Mouse (Mus musculus) left cerebral cortex, adult 9 months (tissue): ENCODE results near the gene Ceacam1.
"Not testable (repeated sequence)": the region's sequence is repeated elsewhere in the genome, so short reads cannot be mapped to it uniquely, and the experiment has no call there.

Experiments used
- DNase-seq, 2 experiments: peaks; one replicate each; pipeline ENCODE4 v3.0.0; 2022; ENCODE audit warnings: low spot score in 2 of 2

Ceacam1 gene

GRCm38 (mm10) chr7:25477091-25477751 lies at the start of gene Ceacam1:
Gene Ceacam1 (minus strand): TSS chr7:25477603.
- DNase-seq = not testable (repeated sequence)

DNA sequence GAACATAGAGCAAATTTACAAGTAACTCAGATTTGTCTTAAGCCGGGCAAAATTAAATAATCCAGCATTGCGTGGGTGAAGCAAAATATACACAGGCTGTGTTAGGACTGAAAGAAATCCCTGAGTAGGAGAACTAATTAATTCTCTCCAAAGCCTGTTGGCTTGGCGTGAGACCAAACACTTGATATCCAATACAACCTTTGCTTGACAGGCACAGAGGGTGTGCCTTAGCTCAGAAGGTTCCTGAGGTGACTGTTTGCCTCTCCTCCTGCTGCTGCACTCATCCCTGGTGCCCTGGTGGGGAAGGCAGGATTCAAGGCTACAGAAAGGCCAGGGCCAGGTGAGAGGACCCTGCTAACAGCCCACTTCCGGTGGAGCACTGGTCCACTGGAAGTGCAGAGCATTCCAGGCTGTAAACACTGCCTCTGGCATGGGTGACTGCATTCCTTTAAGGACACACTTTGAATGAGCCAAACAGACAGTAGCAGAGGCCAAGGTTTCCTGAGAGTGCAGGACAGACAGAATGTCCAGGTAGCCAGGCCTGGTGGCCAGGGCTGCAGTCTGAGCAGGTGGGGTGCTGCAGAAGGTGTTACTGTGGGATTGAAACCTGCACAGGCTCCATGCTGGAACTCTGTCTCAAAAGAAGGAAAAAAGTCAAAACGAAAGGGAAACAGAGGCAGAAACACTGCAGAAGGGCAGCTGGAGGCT lies 38.8 kb upstream of the Ceacam1 start:
- not testable (repeated sequence) for DNase-seq

- not testable (repeated sequence) for DNase-seq
Observed at GRCm38 (mm10) chr7:25515667-25516066, 38.3 kb upstream of the Ceacam1 start.

GRCm38 (mm10) chr7:25509925-25510324 lies 32.5 kb upstream of the Ceacam1 start:
- DNase-seq = no peak

- no peak for DNase-seq
Observed at GRCm38 (mm10) chr7:25494649-25495048, 17.2 kb upstream of the Ceacam1 start.

DNA sequence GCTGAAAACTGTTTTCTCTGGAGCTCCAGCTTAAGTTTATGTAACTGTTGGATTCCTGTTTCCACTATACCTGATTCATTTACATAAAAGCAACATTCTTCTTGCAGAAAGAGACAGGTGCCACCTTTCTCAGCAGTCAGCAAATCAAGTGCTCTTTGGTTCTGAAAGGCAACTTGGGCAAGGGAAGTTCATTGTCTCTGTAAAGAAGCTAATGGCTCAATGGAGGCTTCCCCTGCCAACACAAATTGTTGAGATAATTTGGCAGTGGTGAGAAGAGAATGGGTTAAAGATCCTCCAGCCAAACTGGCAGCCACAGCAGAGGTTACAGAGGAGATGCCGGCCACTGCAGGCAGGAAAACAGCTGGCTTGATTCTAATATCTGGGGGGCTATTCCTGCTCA lies 13.3 kb upstream of the Ceacam1 start:
- DNase-seq = not testable (repeated sequence)

GRCm38 (mm10) chr7:25489382-25489781 lies 12.0 kb upstream of the Ceacam1 start:
- not testable (repeated sequence) for DNase-seq

DNA sequence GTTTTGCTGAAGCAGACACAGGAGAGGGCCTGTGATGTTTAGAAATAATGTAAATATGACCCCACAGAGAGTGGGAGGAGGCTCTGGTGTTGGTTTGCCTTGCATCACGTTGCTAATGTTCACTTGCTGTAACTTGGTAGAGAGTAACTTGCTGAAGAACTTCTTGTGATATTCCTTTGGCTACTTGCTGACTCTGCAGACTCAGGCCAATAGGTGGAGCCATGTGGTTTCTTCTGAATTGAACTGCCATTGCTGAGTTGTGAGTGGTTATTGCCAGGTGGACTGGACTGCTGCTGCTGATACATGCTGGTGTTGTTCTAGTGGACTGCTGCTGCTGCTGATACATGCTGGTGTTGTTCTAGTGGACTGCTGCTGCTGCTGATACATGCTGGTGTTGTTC lies 8.8 kb upstream of the Ceacam1 start:
- DNase-seq = peak in 1 of 2 experiments; percentile 36

GRCm38 (mm10) chr7:25485061-25485460 lies 7.7 kb upstream of the Ceacam1 start:
- DNase-seq = no peak

- no peak for DNase-seq
Observed at GRCm38 (mm10) chr7:25483133-25483735, 5.8 kb upstream of the Ceacam1 start.

GRCm38 (mm10) chr7:25480791-25481190 lies 3.4 kb upstream of the Ceacam1 start:
- not testable (repeated sequence) for DNase-seq

- DNase-seq = peak in 1 of 2 experiments; percentile 59
Observed at GRCm38 (mm10) chr7:25479440-25479839, 2.0 kb upstream of the Ceacam1 start.

DNA sequence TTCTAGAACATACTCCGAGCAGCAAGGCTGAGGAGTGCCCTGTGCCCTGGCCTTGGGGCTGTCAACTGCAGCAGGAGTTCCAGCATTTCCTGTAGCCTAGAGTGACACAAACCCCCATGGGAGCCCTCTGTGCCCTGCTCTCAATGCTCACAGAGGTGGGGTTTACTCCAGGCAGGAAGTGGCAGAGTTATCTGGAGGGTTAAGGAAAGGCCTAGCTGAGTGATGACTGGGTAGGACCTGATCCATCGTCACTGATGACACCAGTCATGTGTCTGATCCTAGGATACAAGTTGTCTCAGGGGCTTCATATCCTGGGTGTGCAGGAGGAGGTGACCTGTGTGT lies 320 bp upstream of the Ceacam1 start:
- DNase-seq = not testable (repeated sequence)

DNA sequence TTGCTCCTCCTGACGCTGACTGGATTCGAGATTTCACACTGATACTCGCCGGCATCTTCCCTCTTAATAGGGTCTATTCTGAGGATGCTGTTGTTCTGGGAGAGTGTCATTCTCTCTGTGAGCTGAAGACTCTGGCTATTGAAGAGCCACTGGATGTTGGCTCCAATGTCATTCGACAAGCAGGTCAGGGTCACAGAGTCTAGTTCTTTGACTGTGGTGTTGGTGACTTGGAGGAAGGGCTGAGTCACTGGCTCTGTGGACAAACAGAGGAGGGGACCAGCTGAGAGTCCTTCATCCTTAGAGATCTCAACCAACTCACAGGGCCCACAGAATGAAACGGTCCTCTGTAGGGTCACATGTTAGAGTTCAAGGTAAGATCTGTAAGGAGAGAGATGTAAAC lies 5.6 kb downstream of the Ceacam1 start:
- not testable (repeated sequence) for DNase-seq

GRCm38 (mm10) chr7:25465586-25465985 lies 11.8 kb downstream of the Ceacam1 start:
- DNase-seq = not testable (repeated sequence)

- DNase-seq = no peak
Observed at GRCm38 (mm10) chr7:25465010-25465409, 12.4 kb downstream of the Ceacam1 start.

DNA sequence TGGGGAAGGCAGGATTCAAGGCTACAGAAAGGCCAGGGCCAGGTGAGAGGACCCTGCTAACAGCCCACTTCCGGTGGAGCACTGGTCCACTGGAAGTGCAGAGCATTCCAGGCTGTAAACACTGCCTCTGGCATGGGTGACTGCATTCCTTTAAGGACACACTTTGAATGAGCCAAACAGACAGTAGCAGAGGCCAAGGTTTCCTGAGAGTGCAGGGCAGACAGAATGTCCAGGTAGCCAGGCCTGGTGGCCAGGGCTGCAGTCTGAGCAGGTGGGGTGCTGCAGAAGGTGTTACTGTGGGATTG lies 15.4 kb downstream of the Ceacam1 start:
- DNase-seq = not testable (repeated sequence)

GRCm38 (mm10) chr7:25461336-25462032 lies 15.9 kb downstream of the Ceacam1 start:
- peak in 1 of 2 experiments; percentile 26 for DNase-seq

DNA sequence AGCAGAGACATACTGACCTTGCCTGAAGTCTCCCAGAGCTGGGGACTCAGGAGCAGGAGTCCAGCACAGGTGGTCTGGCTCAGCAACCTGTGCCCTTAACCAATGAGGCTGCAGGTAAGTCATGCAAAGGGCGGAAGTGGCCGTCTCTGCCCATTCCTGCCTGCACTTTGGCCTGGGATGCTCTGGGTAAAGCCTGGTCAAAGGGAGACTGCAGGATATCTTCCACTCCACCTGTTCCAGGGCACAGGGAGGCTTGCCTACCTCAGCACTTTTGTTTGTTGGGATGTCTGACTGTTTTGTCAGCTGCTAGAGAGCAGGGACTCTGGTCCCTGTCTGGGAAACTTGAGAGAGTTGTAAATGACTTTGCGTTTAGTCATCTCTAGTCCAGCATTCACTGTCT lies 25.3 kb downstream of the Ceacam1 start:
- no peak for DNase-seq

GRCm38 (mm10) chr7:25449913-25450890 lies 27.2 kb downstream of the Ceacam1 start:
- no peak for DNase-seq

DNA sequence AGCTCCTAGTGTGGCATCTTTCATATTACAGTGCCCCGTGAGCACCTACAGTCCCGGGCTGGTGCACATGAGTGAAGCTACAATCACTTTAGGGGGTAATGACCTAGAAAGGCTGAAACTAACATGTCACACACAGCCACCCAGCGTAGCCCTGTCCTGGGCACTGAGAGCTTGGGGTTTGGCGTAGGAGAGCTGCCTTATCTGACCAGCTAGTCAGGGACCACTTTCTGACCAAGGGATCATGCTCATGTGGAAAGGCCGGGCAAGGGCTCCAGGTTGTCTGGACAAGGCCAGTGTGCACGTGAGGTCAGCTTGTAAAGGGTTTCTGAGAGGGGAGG lies 36.6 kb downstream of the Ceacam1 start:
- DNase-seq = no peak
